Mouse (Mus musculus): ENCODE data around the gene Thoc5. TPM values are rescaled to one million over a fixed set of nuclear protein-coding genes. Genes with fewer than 3 reads are reported as not detected.

Gene Thoc5
- polyA plus RNA-seq, 1 experiment from 2014 or later = 56.1 TPM

DNA sequence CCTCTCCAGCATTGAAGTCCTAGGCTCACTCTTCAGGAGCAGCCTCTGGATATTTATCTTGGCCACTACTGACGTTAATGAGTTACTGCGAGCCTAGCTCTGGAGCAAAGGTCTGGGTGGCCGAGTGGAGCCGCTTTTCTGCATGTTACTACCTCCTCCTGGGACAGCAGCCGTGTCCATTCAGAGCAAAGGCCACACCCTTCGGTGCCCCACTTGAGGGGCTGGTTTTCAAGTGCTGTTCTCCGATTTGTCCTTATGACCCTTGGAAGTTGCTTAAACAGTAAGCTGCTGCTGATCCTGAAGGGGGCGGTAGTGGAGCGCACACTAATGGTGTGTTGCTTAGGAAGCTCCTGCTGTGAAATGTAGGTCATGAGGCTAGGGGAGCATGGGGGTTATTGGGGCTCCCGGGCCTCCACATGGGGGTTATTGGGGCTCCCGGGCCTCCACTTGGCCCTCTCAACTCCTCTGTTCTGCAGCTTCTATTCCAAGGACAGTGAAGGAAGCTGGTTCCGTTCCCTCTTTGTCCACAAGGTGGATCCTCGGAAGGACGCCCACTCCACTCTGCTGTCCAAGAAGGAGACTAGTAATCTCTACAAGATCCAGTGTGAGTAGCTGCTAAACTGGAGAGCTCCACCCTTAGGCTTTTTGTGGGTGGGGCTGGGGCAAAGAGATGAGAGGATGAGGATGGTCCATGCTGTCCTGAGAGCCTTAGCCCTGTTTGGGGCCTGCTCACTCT is 12.1 kb upstream of the Thoc5 start:
- H3K9me3 ChIP-seq (replicated peaks; ENCODE audit: control insufficient read depth, low read length) = no peaks in the 10 kb centered on the region
- no peak overlapping the region for H3K9ac ChIP-seq (replicated peaks; ENCODE audit: low read length)
- WGBS = 47% methylated on average over 14 of the region's 14 CpGs
- no peaks in the 10 kb centered on the region for H3K4me1 ChIP-seq (ENCODE audit: control insufficient read depth, insufficient read depth, low read length)
- no peaks in the 10 kb centered on the region for H3K36me3 ChIP-seq (replicated peaks; ENCODE audit: control insufficient read depth, insufficient read depth, low read depth, low read length)
- no peak overlapping the region for H3K27ac ChIP-seq (replicated peaks; ENCODE audit: low read depth, low read length)
- H3K4me2 ChIP-seq (ENCODE audit: low read depth, low read length) = no peak overlapping the region
- DNase-seq (ENCODE audit: low spot score) = peak; percentile 37
- no peak overlapping the region for H3K4me3 ChIP-seq (ENCODE audit: low read depth, low read length)
- ATAC-seq (replicated peaks; ENCODE audit: insufficient number of reproducible peaks, low FRiP score, low TSS enrichment, low read depth) = no peak
- H3K27me3 ChIP-seq (ENCODE audit: control insufficient read depth, insufficient read depth, low read length) = no peaks in the 10 kb centered on the region

- Histone ChIP-seq H3K9ac (replicated peaks; ENCODE audit: low read length) (no peak overlapping the region), H3K27me3 (ENCODE audit: control insufficient read depth, insufficient read depth, low read length) (no peaks in the 10 kb centered on the region), H3K4me1 (ENCODE audit: control insufficient read depth, insufficient read depth, low read length) (no peaks in the 10 kb centered on the region), H3K4me2 (ENCODE audit: low read depth, low read length) (no peak overlapping the region), H3K27ac (replicated peaks; ENCODE audit: low read depth, low read length) (no peak overlapping the region), H3K36me3 (replicated peaks; ENCODE audit: control insufficient read depth, insufficient read depth, low read depth, low read length) (no peaks in the 10 kb centered on the region), H3K9me3 (replicated peaks; ENCODE audit: control insufficient read depth, low read length) (no peaks in the 10 kb centered on the region), H3K4me3 (ENCODE audit: low read depth, low read length) (no peak overlapping the region)
- peak; percentile 68 for DNase-seq (ENCODE audit: low spot score)
- no peak for ATAC-seq (replicated peaks; ENCODE audit: insufficient number of reproducible peaks, low FRiP score, low TSS enrichment, low read depth)
- WGBS = 76% methylated on average over 2 of the region's 2 CpGs
Observed at GRCm38 (mm10) chr11:4885385-4885903, 9.7 kb upstream of the Thoc5 start.

- H3K27ac ChIP-seq (replicated peaks; ENCODE audit: low read depth, low read length) = no peak overlapping the region
- no peak overlapping the region for H3K9ac ChIP-seq (replicated peaks; ENCODE audit: low read length)
- no peak overlapping the region for H3K4me3 ChIP-seq (ENCODE audit: low read depth, low read length)
- DNase-seq (ENCODE audit: low spot score) (no peak), ATAC-seq (replicated peaks; ENCODE audit: insufficient number of reproducible peaks, low FRiP score, low TSS enrichment, low read depth) (no peak)
- 96% methylated on average over 3 of the region's 3 CpGs for WGBS
- H3K9me3 ChIP-seq (replicated peaks; ENCODE audit: control insufficient read depth, low read length) = no peaks in the 10 kb centered on the region
- no peak overlapping the region for H3K4me2 ChIP-seq (ENCODE audit: low read depth, low read length)
- H3K27me3 ChIP-seq (ENCODE audit: control insufficient read depth, insufficient read depth, low read length) = no peaks in the 10 kb centered on the region
- H3K36me3 ChIP-seq (replicated peaks; ENCODE audit: control insufficient read depth, insufficient read depth, low read depth, low read length) = no peaks in the 10 kb centered on the region
- no peaks in the 10 kb centered on the region for H3K4me1 ChIP-seq (ENCODE audit: control insufficient read depth, insufficient read depth, low read length)
Observed at GRCm38 (mm10) chr11:4886987-4887386, 8.1 kb upstream of the Thoc5 start.

- Histone ChIP-seq H3K27ac (replicated peaks; ENCODE audit: low read depth, low read length) (no peak overlapping the region), H3K36me3 (replicated peaks; ENCODE audit: control insufficient read depth, insufficient read depth, low read depth, low read length) (no peaks in the 10 kb centered on the region; the same call in 1 of the 2 replicates), H3K4me2 (ENCODE audit: low read depth, low read length) (no peak overlapping the region), H3K4me3 (ENCODE audit: low read depth, low read length) (no peak overlapping the region), H3K27me3 (ENCODE audit: control insufficient read depth, insufficient read depth, low read length) (no peaks in the 10 kb centered on the region), H3K9me3 (replicated peaks; ENCODE audit: control insufficient read depth, low read length) (no peaks in the 10 kb centered on the region), H3K9ac (replicated peaks; ENCODE audit: low read length) (no peak overlapping the region), H3K4me1 (ENCODE audit: control insufficient read depth, insufficient read depth, low read length) (no peaks in the 10 kb centered on the region)
- DNase-seq (ENCODE audit: low spot score) (peak; percentile 32), ATAC-seq (replicated peaks; ENCODE audit: insufficient number of reproducible peaks, low FRiP score, low TSS enrichment, low read depth) (no peak)
- 70% methylated on average over 5 of the region's 5 CpGs for WGBS
Observed at GRCm38 (mm10) chr11:4900437-4900836, 5.3 kb downstream of the Thoc5 start.

DNA sequence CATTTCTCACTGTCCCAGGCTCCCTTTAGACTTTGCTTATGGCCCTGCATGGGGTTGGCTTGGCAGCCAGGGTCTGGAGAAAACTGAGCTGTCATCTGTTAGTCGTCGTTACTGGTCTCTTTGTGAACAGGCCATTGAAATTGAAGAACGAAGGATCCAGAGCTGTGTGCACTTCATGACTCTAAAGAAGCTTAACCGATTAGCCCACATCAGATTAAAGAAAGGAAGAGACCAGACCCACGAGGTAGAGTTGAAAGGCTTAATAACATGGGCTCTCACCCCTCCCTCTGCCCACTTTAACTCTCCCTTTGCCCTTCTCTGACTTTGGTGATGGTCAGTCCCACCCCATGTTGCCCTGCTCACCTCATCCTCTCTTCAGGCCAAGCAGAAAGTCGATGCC is 6.8 kb downstream of the Thoc5 start:
- no peak overlapping the region for H3K9ac ChIP-seq (replicated peaks; ENCODE audit: low read length)
- peaks cover 3% of the 10 kb centered on the region for H3K36me3 ChIP-seq (replicated peaks; ENCODE audit: control insufficient read depth, insufficient read depth, low read depth, low read length)
- H3K4me2 ChIP-seq (ENCODE audit: low read depth, low read length) = no peak overlapping the region
- H3K27ac ChIP-seq (replicated peaks; ENCODE audit: low read depth, low read length) = no peak overlapping the region
- WGBS = 89% methylated on average over 6 of the region's 6 CpGs
- H3K4me3 ChIP-seq (ENCODE audit: low read depth, low read length) = no peak overlapping the region
- H3K4me1 ChIP-seq (ENCODE audit: control insufficient read depth, insufficient read depth, low read length) = no peaks in the 10 kb centered on the region
- H3K9me3 ChIP-seq (replicated peaks; ENCODE audit: control insufficient read depth, low read length) = no peaks in the 10 kb centered on the region
- H3K27me3 ChIP-seq (ENCODE audit: control insufficient read depth, insufficient read depth, low read length) = no peaks in the 10 kb centered on the region
- no peak for DNase-seq (ENCODE audit: low spot score)
- no peak for ATAC-seq (replicated peaks; ENCODE audit: insufficient number of reproducible peaks, low FRiP score, low TSS enrichment, low read depth)

GRCm38 (mm10) chr11:4906231-4906630 is 11.1 kb downstream of the Thoc5 start:
- Histone ChIP-seq H3K4me1 (ENCODE audit: control insufficient read depth, insufficient read depth, low read length) (no peaks in the 10 kb centered on the region), H3K36me3 (replicated peaks; ENCODE audit: control insufficient read depth, insufficient read depth, low read depth, low read length) (peaks cover 3% of the 10 kb centered on the region), H3K27ac (replicated peaks; ENCODE audit: low read depth, low read length) (no peak overlapping the region), H3K9ac (replicated peaks; ENCODE audit: low read length) (no peak overlapping the region), H3K4me2 (ENCODE audit: low read depth, low read length) (no peak overlapping the region), H3K4me3 (ENCODE audit: low read depth, low read length) (no peak overlapping the region), H3K9me3 (replicated peaks; ENCODE audit: control insufficient read depth, low read length) (no peaks in the 10 kb centered on the region), H3K27me3 (ENCODE audit: control insufficient read depth, insufficient read depth, low read length) (no peaks in the 10 kb centered on the region)
- no peak for DNase-seq (ENCODE audit: low spot score)
- ATAC-seq (replicated peaks; ENCODE audit: insufficient number of reproducible peaks, low FRiP score, low TSS enrichment, low read depth) = no peak
- 93% methylated on average over 6 of the region's 6 CpGs for WGBS

GRCm38 (mm10) chr11:4916068-4916467 is 20.9 kb downstream of the Thoc5 start:
- DNase-seq (ENCODE audit: low spot score) (peak; percentile 77), ATAC-seq (replicated peaks; ENCODE audit: insufficient number of reproducible peaks, low FRiP score, low TSS enrichment, low read depth) (no peak)
- no peak overlapping the region for H3K9ac ChIP-seq (replicated peaks; ENCODE audit: low read length)
- 61% methylated on average over 1 of the region's 1 CpGs for WGBS
- no peaks in the 10 kb centered on the region for H3K4me1 ChIP-seq (ENCODE audit: control insufficient read depth, insufficient read depth, low read length)
- no peak overlapping the region for H3K4me3 ChIP-seq (ENCODE audit: low read depth, low read length)
- peaks cover 10% of the 10 kb centered on the region; the same call in 1 of the 2 replicates for H3K36me3 ChIP-seq (replicated peaks; ENCODE audit: control insufficient read depth, insufficient read depth, low read depth, low read length)
- H3K27ac ChIP-seq (replicated peaks; ENCODE audit: low read depth, low read length) = no peak overlapping the region
- no peak overlapping the region for H3K4me2 ChIP-seq (ENCODE audit: low read depth, low read length)
- no peaks in the 10 kb centered on the region for H3K9me3 ChIP-seq (replicated peaks; ENCODE audit: control insufficient read depth, low read length)
- H3K27me3 ChIP-seq (ENCODE audit: control insufficient read depth, insufficient read depth, low read length) = no peaks in the 10 kb centered on the region

DNA sequence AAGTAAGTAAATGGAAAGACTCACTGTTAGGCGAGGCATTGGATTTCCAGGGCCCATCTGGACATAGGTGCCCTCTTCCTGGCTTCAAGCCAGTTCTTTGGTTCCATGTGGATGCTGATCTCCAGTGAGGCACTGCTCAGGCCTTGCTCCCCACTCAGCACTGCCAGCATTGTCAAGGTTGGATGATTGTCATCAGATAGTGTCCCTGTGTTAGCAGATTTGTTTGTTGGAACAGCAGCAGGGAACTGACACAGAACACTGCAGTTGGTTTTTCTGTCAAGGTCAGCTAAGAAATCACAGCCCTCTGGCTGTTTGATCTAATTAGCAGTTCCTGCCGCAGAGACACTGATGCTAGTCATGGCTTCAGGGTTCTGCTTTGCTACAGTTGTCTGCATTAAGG is 26.2 kb downstream of the Thoc5 start:
- WGBS = 81% methylated on average over 2 of the region's 2 CpGs
- no peak overlapping the region for H3K4me2 ChIP-seq (ENCODE audit: low read depth, low read length)
- H3K36me3 ChIP-seq (replicated peaks; ENCODE audit: control insufficient read depth, insufficient read depth, low read depth, low read length) = peaks cover 8% of the 10 kb centered on the region
- no peak overlapping the region for H3K27ac ChIP-seq (replicated peaks; ENCODE audit: low read depth, low read length)
- no peak overlapping the region for H3K4me3 ChIP-seq (ENCODE audit: low read depth, low read length)
- H3K9ac ChIP-seq (replicated peaks; ENCODE audit: low read length) = no peak overlapping the region
- DNase-seq (ENCODE audit: low spot score) (no peak), ATAC-seq (replicated peaks; ENCODE audit: insufficient number of reproducible peaks, low FRiP score, low TSS enrichment, low read depth) (no peak)
- no peaks in the 10 kb centered on the region for H3K4me1 ChIP-seq (ENCODE audit: control insufficient read depth, insufficient read depth, low read length)
- no peaks in the 10 kb centered on the region for H3K9me3 ChIP-seq (replicated peaks; ENCODE audit: control insufficient read depth, low read length)
- H3K27me3 ChIP-seq (ENCODE audit: control insufficient read depth, insufficient read depth, low read length) = no peaks in the 10 kb centered on the region
